Mouse (Mus musculus) liver, adult (tissue): ENCODE measurements around the gene Gas2l2.

Experiments
- GATA4 ChIP-seq: IDR thresholded peaks from 2 replicates; pipeline ENCODE4 v1.6.1; 2014; ENCODE audit warnings: mild to moderate bottlenecking, low read length; ENCODE audit not compliant: insufficient replicate concordance

Gas2l2 gene

DNA sequence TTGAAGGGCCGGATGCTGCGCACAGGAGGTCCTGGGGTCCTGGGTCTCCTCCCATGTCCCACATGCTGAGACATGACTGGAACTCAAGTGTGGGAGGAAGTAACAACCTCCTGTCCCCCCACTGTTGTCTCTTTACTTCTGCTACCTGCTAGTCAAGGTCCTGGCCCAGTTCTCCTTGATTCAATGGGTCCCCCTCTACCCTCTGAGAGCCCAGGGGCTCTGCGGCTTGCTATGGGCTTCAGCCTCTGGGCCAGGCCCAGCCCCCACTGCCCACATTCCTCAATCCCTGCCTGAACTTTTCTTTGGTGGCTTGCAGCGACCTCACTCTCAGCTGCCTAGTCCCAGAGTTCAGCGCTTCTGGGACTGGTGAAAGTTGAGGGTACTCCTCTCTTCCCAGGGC lies at the start of gene Gas2l2:
Gene Gas2l2 (minus strand): TSS at position 101 of the 400 bp plus-strand sequence.
- TF ChIP-seq GATA4: no peak

DNA sequence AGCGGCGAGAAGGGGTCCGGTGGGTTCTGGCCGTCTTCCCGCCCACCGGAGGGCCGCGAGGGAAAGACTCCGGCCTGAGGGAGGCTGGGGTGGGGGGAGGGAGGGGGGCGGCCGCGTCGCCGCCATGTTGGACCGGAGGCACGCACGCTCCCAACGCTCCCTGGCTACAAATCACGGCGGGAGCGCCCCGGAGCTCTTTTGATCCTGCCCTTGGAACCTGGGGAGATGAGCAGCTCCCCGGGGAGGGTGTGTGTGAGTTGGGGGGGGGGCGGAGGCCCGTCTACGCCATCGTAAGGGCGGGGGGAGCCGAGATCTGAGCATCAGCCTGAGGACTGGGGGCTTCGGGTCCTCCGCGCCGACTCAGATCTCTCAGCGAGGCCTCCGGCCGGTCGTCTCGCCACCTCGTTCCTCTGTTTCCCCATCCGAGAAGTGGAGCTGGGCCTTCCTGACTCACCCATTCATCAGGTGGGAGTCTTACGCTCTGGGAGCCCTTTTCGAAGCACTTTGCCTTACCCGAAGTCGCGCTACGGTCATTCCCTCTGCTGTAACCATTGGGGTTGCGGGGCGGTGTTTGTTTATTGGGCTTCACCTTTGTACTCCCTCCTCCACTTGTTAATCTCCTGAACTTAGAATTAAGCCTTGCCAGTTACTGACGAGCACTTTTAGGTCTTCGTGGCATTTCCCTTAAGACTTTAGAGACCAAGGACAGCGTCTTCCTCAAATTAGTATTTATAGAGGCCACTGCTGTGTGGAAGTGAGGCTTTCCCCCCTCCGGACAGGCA lies 44.2 kb upstream of the Gas2l2 start:
- no peak for TF ChIP-seq GATA4

DNA sequence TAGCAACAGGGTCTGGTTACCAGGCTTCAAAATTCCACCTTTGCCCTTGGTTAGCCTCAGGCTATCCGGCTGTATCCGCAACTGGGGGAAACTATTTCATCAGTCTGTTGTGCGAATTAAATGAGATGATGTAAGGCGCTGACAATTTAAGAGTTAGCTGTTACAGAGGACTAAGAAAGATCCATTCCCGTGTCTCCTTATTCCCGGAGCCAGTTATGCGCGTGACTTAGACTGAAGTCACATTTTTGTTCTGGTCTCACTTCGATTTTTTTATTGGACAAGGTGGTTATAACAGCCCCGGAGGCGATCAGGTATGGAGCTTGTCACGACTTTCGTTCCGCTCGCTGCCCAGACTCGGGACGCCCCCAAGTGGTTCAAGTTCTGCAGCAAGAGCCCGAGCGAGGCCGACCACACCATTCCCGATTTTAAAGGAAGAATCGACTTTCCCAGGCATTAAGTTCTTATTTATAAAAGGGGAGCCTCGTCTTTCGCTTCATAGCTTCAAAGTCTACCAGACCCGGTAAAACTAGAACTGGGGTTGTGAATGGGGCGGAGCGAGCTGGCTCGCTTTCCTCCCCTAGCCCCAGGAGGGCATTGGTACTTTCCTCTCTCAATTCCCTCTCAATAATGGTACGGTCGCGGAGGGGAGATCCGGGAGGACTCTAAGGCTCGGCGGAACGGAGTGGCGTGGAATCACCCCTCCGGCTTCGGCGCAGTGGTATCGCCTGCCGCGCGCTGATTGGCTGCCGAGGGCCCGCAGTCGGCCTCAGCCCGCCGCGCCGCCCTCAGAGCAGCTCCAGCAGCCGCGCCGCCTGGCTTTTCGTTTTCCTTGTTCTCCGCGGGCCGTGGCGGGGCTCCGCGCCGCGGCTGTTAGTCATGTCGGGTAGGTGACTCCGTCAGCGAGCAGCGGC lies 43.3 kb upstream of the Gas2l2 start, which contains the start of gene Taf15:
Gene Taf15 (plus strand): TSS at position 763 of the 911 bp plus-strand sequence.
- TF ChIP-seq GATA4: no peak

DNA sequence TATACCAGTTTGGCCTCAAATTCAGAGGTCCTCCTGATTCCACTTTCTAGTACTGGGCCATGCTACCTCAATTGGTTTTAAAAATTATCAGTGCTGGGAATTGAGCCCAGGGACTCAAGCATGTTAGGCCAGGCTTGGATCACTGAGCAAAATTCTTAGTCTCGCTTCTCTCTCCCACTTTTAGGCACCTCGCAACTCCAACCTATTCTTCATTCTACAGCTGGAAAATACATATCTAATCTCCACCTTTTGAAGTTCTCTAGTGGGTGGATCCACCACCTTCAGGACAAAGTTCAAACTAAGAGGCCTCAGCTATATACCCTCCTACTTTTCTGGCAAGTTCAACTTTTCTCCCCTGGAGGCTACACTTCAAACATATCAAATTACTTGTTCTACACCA lies 42.5 kb upstream of the Gas2l2 start:
- no peak for TF ChIP-seq GATA4

DNA sequence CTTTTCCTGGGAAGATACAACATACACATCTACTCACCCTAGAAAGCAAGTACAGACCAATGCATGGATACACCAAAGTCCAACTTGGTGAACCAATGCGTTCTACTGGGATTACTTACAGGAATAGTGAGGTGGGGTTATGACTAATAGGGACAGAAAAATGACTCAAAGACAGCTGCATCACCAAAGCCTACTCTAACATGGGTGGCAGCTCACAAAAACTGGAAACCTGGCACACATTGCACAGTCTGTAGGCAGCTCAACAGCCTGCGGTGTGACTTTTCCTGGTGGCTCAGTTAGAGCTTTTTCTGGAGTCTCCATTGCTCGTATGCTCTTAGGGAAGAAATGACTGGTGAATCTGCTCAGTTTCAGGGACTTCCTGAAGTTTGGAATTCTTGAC lies 39.5 kb upstream of the Gas2l2 start:
- TF ChIP-seq GATA4: no peak

DNA sequence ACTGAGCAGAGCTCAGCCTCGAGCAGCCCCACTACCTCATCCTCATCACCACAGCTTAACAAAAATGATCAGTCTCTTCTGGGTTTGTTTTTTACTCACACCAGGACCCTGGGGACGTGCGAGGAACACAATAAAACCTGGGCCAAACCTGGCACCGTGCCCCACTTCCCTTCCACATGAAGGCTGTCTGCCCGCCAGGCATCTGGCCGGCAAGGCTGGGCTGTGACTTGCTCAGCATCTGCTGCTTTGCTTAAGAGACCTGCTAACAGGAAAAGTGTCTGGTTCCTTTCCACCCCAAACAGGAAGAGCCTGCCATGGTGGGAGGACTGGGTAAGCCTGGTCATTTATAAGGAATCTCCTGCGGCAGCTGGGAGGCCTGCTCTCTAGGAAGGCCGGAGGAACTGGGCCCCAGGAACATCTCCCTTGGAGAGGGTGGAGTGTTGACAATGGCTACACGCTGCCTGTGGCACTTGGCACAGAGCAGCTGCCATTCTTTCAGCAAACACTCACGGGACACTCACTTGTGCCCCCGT lies 37.9 kb upstream of the Gas2l2 start:
- no peak for TF ChIP-seq GATA4

DNA sequence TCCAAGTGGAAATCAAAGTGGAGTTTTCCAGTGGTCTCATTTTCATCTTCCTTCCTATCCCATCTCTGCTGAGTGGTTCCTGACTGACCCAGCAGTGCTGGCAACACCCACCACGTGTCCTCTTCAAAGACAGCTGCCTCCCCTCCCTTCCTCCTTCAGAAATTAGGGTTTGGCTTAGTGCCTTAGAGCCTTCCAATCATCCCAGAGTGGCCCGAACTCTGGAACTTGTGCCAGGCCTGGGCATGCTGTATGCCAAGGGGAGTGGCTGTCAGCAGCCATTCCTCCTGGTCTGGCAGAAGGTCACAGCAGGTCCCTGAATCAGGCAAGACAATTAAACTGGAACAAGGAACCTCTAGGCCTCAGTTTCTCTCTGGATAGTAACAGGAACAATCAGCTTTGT lies 36.7 kb upstream of the Gas2l2 start:
- no peak for TF ChIP-seq GATA4

DNA sequence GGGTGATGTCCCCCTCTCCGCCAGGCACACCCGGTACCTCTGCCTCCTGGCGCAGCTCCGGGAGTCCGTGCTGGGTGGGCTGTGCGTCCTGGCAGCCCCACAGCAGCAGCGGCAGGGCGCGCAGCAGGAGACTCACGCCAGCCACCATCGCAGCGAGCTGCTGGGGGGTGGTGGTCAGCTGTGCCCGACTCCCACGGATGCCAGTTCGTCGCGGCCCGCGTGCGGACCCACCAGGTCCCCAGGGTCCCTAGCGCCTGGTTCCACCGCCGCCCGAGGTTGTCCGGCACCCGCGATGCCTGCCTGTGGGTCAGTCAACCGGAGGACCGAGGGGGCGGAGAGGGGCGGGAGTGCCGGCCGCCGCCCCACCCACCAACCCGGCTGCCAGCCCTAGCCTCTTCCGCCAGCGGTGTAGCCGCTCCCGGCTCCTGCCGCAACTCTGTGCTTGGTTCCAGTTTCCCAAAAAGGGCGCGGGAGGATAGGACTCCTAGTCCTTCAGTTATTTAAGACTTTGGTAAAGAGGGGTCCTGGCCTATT lies 33.5 kb upstream of the Gas2l2 start, which contains the start of gene Mmp28:
Gene Mmp28 (minus strand): TSS at position 361 of the 534 bp plus-strand sequence.
- no peak for TF ChIP-seq GATA4

DNA sequence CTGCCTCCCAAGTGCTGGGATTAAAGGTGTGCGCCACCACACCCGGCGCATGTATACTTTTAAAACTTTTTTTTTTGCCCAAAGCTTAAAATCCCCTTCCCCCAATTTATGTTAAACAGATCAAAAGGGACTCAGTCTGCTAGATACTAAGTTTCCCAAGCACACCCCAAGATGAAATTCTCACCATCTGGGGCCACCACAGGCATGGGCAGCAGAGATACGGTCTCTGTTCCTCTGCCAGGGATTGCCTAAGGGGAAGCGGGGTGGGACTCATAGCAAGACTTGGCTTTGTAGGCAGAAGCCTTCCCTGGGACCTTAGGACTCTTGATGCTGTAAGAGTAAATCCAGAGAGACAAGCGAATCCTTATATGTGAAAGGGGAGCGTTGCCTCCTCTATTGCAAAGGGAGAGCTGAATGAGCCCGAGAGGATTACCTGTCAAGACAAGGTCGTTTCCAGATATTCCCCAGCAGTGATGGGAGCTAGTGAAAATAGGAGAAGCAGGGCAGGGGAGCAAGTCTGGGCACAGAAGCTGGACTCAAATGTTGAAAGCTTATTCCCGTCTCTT lies 32.3 kb upstream of the Gas2l2 start:
- TF ChIP-seq GATA4: no peak

DNA sequence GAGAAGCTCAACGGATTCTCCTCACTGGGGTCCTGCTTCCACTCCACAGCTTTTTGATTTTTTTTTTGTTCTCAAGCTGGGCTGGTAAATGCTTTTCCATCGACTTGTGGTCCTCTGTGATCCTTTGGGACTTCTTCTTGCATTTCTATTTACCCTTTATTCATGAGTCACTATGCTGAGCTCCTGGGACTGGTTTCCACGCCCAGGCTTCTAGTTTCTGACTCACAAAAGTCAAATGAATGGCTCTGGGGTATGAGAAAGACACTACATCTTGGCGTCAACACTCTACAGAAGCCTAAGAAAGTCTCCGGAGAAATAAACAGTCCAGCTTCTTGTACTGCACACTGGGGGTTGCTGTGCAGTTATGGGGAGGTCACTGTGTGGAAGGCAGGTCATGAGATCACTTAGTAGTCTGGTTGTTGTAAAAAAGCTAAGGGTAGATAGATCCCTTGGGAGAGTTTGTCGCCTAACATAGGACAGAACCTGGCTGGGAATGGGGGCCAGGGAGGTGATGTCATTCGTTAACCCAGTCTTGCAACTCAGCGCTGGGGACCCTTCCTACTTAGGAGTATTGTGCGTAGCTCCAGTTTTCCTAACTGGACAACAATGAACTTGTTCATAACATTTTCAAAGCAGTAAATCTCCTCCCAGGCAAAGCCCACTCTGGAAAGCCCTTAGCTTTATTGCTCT lies 28.8 kb upstream of the Gas2l2 start:
- TF ChIP-seq GATA4: no peak

DNA sequence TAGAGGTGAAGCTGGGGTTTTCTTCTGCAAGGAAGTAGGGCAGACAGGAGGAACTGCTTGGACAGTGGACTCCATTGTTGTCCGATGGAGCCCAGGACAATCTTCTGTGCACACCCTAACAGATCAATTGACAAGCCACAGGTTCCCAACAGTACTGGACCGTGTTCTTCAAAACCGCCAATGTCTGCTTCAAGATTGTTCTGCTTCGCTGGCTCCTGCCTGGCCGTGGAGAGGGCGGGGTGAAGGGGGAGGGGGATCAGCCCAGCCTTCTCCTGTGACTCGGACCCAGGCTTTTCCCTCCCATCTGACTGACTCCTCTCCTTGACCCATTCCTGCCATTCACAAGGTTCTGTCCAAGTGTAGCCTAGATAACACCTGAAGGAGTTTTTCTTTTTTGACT lies 28.0 kb upstream of the Gas2l2 start:
- TF ChIP-seq GATA4: no peak

DNA sequence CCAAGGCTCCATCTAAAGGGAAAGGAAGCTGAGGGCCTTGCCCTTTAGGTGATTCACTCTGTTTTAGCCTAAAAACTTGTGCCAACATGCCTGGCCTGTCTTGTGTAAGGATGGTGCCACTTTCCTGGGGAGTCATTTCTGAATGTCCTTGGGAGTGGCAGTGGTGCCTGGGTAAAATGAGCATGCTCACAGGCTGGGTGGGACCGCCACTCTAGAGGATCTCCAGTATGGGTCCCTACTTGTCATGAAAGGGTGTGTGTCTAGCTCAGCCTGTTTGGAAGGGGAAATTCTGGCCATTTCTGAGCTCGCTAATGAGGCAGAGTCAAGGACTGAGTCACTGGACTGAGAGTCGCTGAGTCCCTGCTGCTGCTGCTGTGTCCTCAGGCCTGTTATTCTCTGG lies 26.4 kb upstream of the Gas2l2 start:
- TF ChIP-seq GATA4: no peak

DNA sequence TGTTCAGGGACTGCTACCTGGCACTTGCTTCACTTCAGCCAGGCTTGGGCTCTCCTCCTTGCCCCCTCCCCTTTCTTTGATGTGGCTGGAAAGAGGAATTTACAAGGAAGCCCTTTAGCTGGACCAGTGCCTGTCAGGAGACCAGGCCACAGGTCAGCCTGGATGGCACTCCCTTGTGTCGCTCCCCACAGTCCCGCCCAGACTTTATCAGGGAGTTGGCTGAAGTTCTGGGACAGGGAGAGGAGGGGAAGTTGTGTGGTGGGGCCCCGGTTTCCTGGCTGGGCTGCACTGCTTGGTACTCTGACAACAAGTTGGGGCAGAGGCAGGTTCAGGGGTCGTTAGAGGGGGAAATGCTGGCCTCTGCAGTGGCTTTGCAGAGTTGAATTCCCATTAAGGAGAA lies 25.3 kb upstream of the Gas2l2 start:
- no peak for TF ChIP-seq GATA4

DNA sequence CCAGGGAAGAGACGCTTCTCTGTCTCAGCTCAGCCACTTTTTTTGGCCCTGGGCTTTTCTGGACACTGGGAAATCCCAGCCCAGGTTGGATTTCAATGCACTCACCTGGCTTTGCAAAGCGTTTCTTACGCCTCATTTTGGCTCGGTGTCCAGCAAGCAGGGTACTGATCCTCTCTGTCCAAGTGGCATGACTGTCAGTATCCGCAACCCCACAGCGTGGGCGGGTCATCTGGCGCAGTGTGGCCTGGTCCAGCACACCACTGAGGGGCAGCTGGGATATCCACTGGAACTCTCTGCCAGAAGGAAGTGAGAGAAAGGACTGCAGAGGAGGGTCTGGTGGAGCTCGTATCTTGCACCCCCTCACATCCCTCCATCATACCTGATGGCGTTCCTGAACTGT lies 22.0 kb upstream of the Gas2l2 start:
- no peak for TF ChIP-seq GATA4

DNA sequence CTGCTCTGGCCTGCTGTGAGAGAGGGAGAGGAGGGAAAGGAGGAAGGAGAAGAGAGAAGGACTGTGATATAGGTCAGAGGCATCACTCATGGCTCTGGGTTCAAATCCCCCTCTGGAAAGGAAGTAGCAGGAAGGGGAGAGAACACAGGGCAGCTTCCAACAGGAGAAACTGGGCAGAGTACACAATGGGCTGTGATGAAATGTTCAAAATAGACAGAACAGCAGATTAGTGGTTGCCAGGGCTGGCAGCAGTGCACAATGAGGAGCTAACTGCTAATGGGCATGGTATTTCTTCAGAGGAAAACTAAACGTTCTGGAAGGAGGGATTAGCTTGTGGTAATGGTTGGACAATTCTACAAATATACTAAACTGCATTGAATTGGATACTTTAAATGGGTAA lies 21.3 kb upstream of the Gas2l2 start:
- TF ChIP-seq GATA4: no peak
